Mouse (Mus musculus) forebrain, embryonic 11.5 days (tissue): ENCODE results near the gene Dnali1. TPM values are rescaled to one million over a fixed set of nuclear protein-coding genes. Genes with fewer than 3 reads are reported as not detected.
A peak's percentile ranks its signal among the peaks of the same experiment; 100 is the strongest.

Source experiments
- ATAC-seq: fragments of 200-750 bp; cut with Nextera tagmentation; replicated peaks from 2 replicates; pipeline ENCODE4 v1.8.0; 2017; ENCODE audit warnings: moderate TSS enrichment; ENCODE audit not compliant: low FRiP score
- DNase-seq: peaks from one replicate; pipeline ENCODE4 v3.0.0-alpha.2; 2017; ENCODE audit warnings: low spot score
- H3K27ac ChIP-seq: fragments of 300-500 bp; sonication (generic); 2 replicates; pipeline ENCODE4 v1.5.1; 2014; ENCODE audit warnings: low read depth, low read length
- H3K27me3 ChIP-seq: fragments of 300-500 bp; sonication (generic); 2 replicates; pipeline ENCODE4 v1.6.1; 2014; ENCODE audit warnings: mild to moderate bottlenecking, low read length, mixed read lengths; ENCODE audit not compliant: control insufficient read depth, insufficient read depth
- H3K36me3 ChIP-seq: fragments of 300-500 bp; sonication (generic); 2 replicates; pipeline ENCODE4 v1.6.1; 2014; ENCODE audit warnings: mild to moderate bottlenecking, low read length, moderate library complexity, mixed read lengths; ENCODE audit not compliant: control insufficient read depth, insufficient read depth
- H3K4me1 ChIP-seq: fragments of 300-500 bp; sonication (generic); replicated peaks from 2 replicates; pipeline ENCODE4 v1.6.1; 2014; ENCODE audit warnings: low read length, mixed read lengths; ENCODE audit not compliant: control insufficient read depth, insufficient read depth
- H3K4me2 ChIP-seq: fragments of 300-500 bp; sonication (generic); 2 replicates; pipeline ENCODE4 v1.6.1; 2014; ENCODE audit warnings: low read depth, mild to moderate bottlenecking, low read length, moderate library complexity, mixed read lengths; ENCODE audit not compliant: severe bottlenecking
- H3K4me3 ChIP-seq: fragments of 300-500 bp; sonication (generic); 2 replicates; pipeline ENCODE4 v1.5.1; 2014; ENCODE audit warnings: low read depth, low read length
- H3K9ac ChIP-seq: fragments of 300-500 bp; sonication (generic); 2 replicates; pipeline ENCODE4 v1.6.1; 2014; ENCODE audit warnings: low read length
- H3K9me3 ChIP-seq: fragments of 300-500 bp; sonication (generic); 2 replicates; pipeline ENCODE4 v1.6.1; 2016; ENCODE audit warnings: low read length, mixed read lengths; ENCODE audit not compliant: control insufficient read depth
- WGBS: fragments of 180-500 bp; shearing (Covaris S2); extraction: QIAGEN DNeasy Blood & Tissue Kit; methylation state at CpG from one replicate; pipeline ENCODE4 v1.1.7; 2014; 5-methylcytosine and 5-hydroxymethylcytosine counted together
- polyA plus RNA-seq: library from polyadenylated mRNA; unstranded; fragments of >200 nt; fragmentation: Nextera tagmentation; extraction: Ambion mirVana; gene quantifications from 2 replicates; pipeline ENCODE4 v1.2.1, GENCODE M21; 2014

Dnali1 gene
- polyA plus RNA-seq, 1 experiment from 2014 or later: 0.28 TPM

DNA sequence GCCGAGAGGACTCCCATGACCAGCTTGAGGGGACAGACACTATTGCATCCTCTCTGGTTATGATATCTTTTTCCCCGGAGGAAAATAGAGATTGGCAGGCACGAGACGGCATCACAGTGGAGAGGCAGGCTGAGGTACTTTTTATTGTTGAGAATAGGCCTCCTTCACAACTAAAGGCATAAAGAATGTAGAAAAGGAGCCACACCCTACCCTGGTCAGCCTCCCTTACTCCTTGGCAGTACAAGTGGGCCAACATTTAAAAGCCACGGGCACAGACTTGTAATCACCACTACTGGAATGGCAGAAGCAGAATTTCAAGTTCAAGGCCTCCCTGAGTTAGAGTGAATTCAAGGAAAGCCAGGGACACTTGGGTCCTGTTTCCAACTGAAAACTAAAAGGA, 7.5 kb downstream of the Dnali1 start:
- no peak for ATAC-seq
- H3K27me3 ChIP-seq: no peaks in the 10 kb centered on the region
- WGBS: 63% methylated on average over 5 of the region's 5 CpGs
- no peak overlapping the region for H3K4me3 ChIP-seq
- no peaks in the 10 kb centered on the region for H3K9me3 ChIP-seq
- no peak overlapping the region for H3K4me2 ChIP-seq
- DNase-seq: no peak
- H3K4me1 ChIP-seq: no peaks in the 10 kb centered on the region; the same call in 1 of the 2 replicates
- no peak overlapping the region for H3K27ac ChIP-seq
- no peak overlapping the region for H3K9ac ChIP-seq
- peaks cover 2% of the 10 kb centered on the region; the same call in 1 of the 2 replicates for H3K36me3 ChIP-seq

DNA sequence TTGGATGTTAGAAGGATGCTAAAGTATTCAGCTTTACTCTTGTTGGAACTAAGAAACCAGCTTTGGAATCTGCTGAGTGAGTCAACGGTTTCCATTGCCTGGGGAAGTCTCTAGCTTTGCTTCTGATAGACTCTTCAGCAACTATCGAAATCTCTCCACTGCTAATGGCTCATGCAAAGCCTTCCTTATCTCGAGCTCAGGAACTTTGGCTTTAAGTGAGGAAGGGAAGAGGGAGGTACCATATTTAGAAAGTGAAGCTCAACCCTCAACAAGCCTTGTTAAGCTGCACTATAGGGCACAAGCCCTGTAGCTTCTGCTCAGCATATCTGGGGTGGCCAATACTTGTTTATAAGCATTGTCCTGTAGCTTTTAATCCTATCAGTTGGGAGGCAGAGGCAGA, 8.2 kb downstream of the Dnali1 start:
- Histone ChIP-seq H3K4me2 (no peak overlapping the region), H3K4me1 (no peaks in the 10 kb centered on the region; the same call in 1 of the 2 replicates), H3K4me3 (no peak overlapping the region), H3K27ac (no peak overlapping the region), H3K36me3 (peaks cover 6% of the 10 kb centered on the region; the same call in 1 of the 2 replicates), H3K27me3 (no peaks in the 10 kb centered on the region), H3K9me3 (no peaks in the 10 kb centered on the region), H3K9ac (no peak overlapping the region)
- ATAC-seq: no peak
- DNase-seq: no peak
- 64% methylated on average over 3 of the region's 3 CpGs for WGBS

GRCm38 (mm10) chr4:125056476-125056875, 9.0 kb downstream of the Dnali1 start:
- Histone ChIP-seq H3K4me1 (no peaks in the 10 kb centered on the region; the same call in 1 of the 2 replicates), H3K27ac (no peak overlapping the region), H3K36me3 (peaks cover 6% of the 10 kb centered on the region; the same call in 1 of the 2 replicates), H3K4me2 (no peak overlapping the region), H3K9ac (no peak overlapping the region), H3K4me3 (no peak overlapping the region), H3K9me3 (no peaks in the 10 kb centered on the region), H3K27me3 (no peaks in the 10 kb centered on the region)
- DNase-seq (no peak), ATAC-seq (no peak)
- WGBS: 79% methylated on average over 4 of the region's 4 CpGs

- no peak for DNase-seq
- no peak for ATAC-seq
- H3K4me1 ChIP-seq: no peaks in the 10 kb centered on the region; the same call in 1 of the 2 replicates
- H3K36me3 ChIP-seq: peaks cover 6% of the 10 kb centered on the region; the same call in 1 of the 2 replicates
- H3K4me3 ChIP-seq: no peak overlapping the region
- 93% methylated on average over 9 of the region's 9 CpGs for WGBS
- H3K27me3 ChIP-seq: no peaks in the 10 kb centered on the region
- no peak overlapping the region for H3K9ac ChIP-seq
- H3K9me3 ChIP-seq: no peaks in the 10 kb centered on the region
- no peak overlapping the region for H3K27ac ChIP-seq
- no peak overlapping the region for H3K4me2 ChIP-seq
Measured at GRCm38 (mm10) chr4:125055385-125055784, 10.1 kb downstream of the Dnali1 start.

DNA sequence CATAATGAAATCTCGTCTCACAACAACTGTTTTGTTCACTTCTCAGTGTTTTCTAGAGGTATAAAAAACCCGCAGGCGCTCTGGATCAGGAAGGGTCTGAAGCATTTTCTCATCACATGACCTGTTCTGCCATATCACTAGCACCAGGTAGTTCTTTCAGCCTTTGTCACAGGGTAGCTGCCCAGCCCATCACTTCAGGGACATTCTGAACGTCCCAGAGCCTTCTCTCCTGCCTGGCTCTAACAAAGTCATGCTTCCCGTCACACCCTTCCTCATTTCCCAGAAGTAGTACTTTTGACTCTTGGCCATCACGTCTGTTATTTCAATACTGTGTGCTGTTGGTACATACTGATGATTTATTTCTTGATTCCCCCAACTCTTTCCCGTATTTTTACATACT, 21.0 kb downstream of the Dnali1 start:
- DNase-seq (no peak), ATAC-seq (no peak)
- 91% methylated on average over 7 of the region's 7 CpGs for WGBS
- H3K27me3 ChIP-seq: no peaks in the 10 kb centered on the region
- H3K9ac ChIP-seq: no peak overlapping the region
- H3K4me3 ChIP-seq: no peak overlapping the region
- peaks cover 10% of the 10 kb centered on the region for H3K36me3 ChIP-seq
- H3K27ac ChIP-seq: no peak overlapping the region
- no peaks in the 10 kb centered on the region for H3K9me3 ChIP-seq
- no peak overlapping the region for H3K4me2 ChIP-seq
- H3K4me1 ChIP-seq: no peaks in the 10 kb centered on the region

- H3K4me2 ChIP-seq: no peak overlapping the region
- H3K9me3 ChIP-seq: no peaks in the 10 kb centered on the region
- no peak overlapping the region for H3K27ac ChIP-seq
- WGBS: 97% methylated on average over 4 of the region's 4 CpGs
- peaks cover 13% of the 10 kb centered on the region; the same call in 1 of the 2 replicates for H3K36me3 ChIP-seq
- peaks cover 6% of the 10 kb centered on the region; the same call in 1 of the 2 replicates for H3K4me1 ChIP-seq
- DNase-seq: no peak
- H3K4me3 ChIP-seq: no peak overlapping the region
- no peak for ATAC-seq
- no peak overlapping the region for H3K9ac ChIP-seq
- no peaks in the 10 kb centered on the region for H3K27me3 ChIP-seq
Measured at GRCm38 (mm10) chr4:125034341-125034740, 31.2 kb downstream of the Dnali1 start.

DNA sequence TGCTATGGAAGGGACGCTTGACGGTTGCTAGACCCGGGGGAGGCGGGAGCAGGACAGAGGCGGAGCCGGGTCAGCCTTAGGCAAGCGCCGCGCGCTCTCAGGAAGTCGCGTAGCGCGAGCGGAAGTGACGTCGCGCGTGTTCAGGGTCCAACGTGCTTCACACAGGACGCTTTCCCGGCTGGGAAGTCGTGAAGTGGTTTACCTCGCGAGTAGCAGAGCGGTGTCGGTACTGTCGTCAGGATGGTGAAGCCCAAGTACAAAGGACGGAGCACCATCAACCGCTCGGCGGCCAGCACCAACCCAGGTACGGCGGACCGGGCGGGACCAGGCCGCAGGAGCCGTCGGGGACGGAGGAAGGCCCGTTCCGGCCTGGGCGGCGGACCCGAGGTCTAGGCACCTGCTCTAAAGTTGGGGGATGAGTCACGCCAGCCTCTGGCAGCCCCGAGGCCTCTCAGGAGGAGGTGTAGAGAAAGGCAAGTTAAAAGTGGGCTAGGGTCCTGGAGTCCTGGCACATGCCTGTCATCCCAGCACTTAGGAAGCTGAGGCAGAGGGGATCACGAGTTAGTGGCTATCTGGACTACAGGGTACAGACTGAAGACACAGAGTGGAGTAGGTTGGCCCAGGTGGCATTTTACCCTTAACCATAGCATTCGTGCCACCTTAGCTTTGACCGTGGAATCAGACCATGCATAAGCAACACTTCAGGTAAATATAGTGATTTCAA, 35.5 kb downstream of the Dnali1 start:
- Histone ChIP-seq H3K9ac (peak overlapping the region; percentile 83), H3K27me3 (no peaks in the 10 kb centered on the region), H3K4me3 (peak overlapping the region; percentile 94), H3K4me2 (peak overlapping the region; percentile 93), H3K9me3 (no peaks in the 10 kb centered on the region), H3K27ac (peak overlapping the region; percentile 31; the same call in 1 of the 2 replicates), H3K36me3 (peaks cover 2% of the 10 kb centered on the region; the same call in 1 of the 2 replicates), H3K4me1 (peaks cover 6% of the 10 kb centered on the region; the same call in 1 of the 2 replicates)
- WGBS: 1% methylated on average over 50 of the region's 50 CpGs
- ATAC-seq (peak; percentile 99), DNase-seq (peak; percentile 97)

DNA sequence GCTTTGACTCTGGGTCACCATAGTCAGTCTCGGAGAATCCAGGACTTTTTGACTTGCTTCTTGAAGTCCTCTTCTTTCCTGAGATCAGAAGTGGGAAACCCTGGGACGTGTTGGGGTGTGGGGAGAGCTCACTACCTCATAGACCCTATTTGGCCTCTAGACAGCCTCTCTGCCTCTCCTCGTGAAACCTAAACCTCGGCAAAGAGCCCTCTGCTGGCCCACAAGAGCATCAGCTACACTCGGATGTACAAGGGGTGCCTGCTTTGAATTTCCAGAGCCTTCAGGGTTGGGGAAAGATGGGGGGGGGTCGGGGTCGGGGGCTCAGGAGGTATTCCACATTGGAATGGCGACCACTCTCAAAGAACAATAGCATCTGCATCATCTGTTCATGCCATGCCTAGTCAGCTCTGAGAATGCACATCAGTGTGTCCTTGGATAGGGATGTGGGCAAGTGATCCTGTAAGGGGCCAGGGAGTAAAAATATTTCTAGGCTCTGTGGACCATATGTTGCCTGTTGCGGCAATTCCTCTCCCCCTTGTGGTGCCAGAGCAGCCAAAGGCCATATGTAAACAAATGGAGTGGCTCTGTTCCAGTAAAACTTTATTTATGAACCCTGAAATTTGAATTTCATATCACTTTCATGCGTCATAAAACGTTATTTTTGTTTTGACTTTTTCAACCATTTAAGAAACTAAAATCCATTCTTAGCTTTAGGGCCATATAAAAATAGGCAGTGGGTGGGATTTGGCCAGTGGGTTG, 44.5 kb downstream of the Dnali1 start:
- Histone ChIP-seq H3K9me3 (no peaks in the 10 kb centered on the region), H3K27me3 (no peaks in the 10 kb centered on the region), H3K4me3 (no peak overlapping the region), H3K4me2 (no peak overlapping the region), H3K27ac (no peak overlapping the region), H3K9ac (no peak overlapping the region), H3K4me1 (no peaks in the 10 kb centered on the region), H3K36me3 (no peaks in the 10 kb centered on the region)
- ATAC-seq (no peak), DNase-seq (peak; percentile 55)
- whole genome bisulfite sequencing: 33% methylated on average over 11 of the region's 11 CpGs
